Mouse (Mus musculus) cerebellum, postnatal 25 days (tissue): Measurements from ENCODE around the gene Rbbp5.
A peak's percentile ranks its signal among the peaks of the same experiment; 100 is the strongest.
"Not testable (repeated sequence)": the region's sequence is repeated elsewhere in the genome, so short reads cannot be mapped to it uniquely, and the experiment has no call there.

ENCODE experiments used
- DNase-seq, 2 experiments: peaks; one replicate each; pipeline ENCODE4 v3.0.0; 2021; ENCODE audit warnings: mixed read lengths in 2 of 2

Rbbp5 gene

DNA sequence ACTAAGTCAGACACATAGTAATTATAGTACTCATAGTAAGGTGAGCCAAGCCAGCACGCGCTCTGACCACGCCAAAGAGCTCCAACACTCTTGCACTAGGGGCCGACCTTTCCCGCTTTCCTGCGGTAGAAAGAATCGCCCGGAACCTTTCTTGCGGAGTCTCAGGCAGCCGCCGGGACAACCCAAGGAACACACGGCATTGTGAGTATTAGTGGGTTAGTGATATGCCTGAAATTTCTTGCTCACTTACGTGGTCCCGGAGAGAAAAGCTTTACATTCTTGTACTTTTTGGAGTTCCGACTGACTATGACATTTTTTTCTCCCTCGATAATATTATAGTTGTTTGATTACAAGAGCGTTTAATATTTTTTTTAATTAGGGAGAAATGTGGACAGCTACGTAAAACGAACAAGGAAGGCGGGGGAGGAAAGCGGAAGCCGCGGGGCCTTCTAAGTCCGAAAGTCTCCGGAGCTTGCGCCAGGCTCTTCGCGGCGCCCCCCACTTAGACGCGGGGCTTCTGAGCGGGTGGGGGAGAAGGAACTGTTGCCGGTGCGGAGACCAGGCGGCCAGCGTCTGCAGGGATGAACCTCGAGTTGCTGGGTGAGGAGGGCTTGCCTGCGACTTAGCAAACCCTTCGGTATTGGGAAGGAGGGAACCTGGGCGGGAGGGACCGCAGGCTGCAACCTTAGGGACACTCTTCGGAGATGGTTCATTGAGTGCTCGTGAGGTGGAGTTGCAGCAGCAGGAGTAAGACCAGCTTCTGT is at the start of gene Rbbp5:
Gene Rbbp5, plus strand, starts transcription at position 438 of the 764 bp plus-strand sequence.
- DNase-seq, result peak; percentile 91 to 93

- DNase-seq, result peak; percentile 25 to 34
Observed at GRCm38 (mm10) chr1:132430818-132431217, 46.3 kb upstream of the Rbbp5 start.

- DNase-seq, result peak; percentile 62 to 80
Observed at GRCm38 (mm10) chr1:132431716-132432115, 45.4 kb upstream of the Rbbp5 start.

DNA sequence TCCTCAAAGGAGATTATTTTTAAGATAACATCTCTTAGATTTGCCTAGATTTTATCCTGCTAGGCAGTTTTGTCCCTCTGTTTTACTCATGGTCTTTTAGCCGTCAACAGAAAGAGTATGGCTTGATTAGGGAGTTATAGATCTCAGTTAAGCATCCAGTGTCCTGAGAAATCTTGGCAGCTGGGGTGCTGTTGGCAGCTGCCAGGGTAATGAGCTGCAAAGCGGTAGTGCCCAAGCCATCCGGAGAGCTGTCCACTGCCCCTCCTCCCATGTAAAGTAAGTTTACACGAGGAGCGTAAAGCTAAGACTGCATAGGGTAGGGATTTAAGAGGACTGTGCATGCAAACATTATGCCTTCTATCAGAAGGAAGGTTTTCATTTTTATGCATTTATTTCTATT is 43.8 kb upstream of the Rbbp5 start:
- no peak for DNase-seq

DNA sequence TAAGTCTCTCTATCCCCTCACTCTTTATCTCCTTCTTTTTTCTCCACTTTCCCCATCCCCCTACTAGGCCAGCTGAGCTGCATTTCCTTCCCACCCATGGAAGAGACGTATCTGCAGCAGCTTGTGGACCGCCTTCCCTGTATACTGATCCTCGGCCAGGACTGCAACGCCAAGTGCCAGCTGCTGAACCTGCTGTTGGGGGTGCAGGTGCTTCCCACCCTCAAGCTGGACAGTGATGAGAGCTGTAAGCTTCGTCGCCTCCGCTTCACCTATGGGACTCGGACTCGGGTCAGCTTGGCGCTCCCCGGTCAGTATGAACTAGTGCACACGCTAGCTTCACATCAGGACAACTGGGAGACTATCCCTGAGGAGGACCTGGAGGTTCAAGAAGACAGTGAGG is 43.1 kb upstream of the Rbbp5 start:
- DNase-seq, result no peak

DNA sequence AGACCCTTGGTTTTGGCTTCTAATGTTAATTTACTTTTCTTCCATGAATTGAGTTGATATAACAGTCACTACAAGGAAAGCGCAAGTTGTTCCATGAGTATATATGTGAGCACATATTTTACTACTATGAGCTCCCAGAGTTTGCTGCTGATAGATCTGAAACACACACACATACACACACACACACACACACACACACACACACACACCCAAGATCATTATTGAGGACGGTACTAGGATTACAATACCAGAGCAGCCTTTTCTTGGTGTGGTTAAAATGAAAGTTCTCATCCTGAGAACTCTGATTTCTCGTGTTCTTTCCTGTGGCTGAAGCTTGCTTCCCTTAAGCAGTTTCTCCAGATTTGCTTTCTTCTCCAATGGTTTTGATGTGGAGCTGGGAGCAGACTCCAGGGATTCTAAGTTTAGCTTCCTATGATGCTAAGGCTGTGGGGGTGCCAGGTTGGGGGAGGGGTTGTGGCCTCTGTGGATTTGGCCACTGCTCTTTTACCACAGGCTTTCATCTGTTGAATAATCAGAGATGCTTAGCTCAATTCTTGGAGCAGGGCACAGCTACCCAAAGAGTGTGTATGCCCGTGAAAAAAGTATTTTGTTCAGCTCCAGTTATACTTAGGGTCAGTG is 40.7 kb upstream of the Rbbp5 start:
- peak in 1 of 2 experiments; percentile 22 for DNase-seq

DNA sequence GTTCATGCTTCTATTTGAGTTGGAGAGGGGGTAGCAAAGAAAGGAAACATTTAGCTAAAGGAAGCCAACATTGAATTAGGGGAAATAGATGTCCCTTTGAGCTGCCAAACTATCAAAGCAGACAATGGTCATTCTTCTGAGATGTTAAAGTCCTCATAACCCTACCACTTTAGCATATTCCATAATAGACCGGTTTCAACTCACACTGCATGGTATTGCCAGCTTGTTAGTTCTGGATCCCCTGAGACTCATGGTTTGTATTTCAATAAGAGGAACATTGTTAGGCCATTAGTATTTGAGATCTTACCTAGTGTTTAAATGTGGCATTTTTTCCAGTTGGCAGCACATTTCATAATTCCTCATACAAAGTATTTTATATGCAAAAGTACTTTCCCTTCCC is 40.2 kb upstream of the Rbbp5 start:
- DNase-seq, result no peak

DNA sequence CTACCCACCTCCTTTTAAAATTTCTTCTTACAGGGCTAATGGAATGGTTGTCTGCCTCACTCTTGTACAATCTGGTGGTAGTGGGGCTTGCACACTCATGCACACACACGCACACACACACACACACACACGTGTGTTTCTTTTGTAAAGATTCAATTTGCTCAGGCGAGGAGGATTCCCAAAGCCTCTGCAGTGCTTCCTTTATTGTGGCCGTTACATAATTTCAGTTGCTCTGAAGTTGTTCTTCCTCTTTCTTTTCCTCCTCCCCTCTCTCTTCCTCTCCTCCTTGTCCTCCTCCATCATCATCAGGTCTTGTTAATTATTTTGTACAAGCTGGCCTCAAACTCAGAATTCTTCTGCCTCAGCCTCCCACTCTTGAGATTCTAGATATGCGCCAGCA is 39.8 kb upstream of the Rbbp5 start:
- no peak for DNase-seq

- DNase-seq, result no peak
Observed at GRCm38 (mm10) chr1:132440896-132441435, 36.2 kb upstream of the Rbbp5 start.

DNA sequence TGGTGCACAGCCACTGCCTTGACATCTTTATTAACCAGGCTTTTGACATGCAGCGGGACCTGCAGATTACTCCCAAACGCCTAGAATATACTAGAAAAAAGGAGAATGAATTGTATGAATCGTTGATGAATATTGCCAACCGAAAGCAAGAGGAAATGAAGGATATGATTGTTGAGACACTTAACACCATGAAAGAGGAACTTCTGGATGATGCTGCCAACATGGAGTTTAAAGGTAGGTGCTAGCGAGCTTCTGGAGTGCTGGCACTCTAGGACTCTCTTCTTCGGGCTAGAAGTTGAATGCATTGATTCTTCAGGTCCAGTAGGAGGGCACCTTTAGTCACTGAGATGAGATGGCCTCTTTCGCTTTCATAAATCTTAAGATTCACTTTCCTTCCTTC is 27.4 kb upstream of the Rbbp5 start:
- no peak for DNase-seq

GRCm38 (mm10) chr1:132464651-132465050 is 12.5 kb upstream of the Rbbp5 start:
- no peak for DNase-seq

GRCm38 (mm10) chr1:132468926-132469325 is 8.2 kb upstream of the Rbbp5 start:
- peak in 1 of 2 experiments; percentile 18 for DNase-seq

DNA sequence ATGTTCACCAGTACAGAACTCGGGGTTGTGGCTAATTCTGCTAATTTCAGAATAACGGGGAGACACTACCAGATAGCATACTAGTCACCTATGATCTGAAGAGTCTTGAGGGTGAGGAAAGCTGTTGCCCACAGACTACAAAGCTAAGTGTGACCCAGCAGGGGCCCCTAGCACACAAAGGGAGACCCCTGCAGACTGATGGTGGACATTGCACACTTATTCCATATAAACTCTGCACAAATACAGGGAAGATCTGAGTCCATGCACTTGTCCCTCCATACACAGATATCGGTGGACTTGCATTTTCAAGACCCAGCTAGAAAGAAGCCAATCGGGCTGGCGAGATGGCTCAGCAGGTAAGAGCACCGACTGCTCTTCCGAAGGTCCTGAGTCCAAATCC is 7.6 kb upstream of the Rbbp5 start:
- DNase-seq, result no peak

DNA sequence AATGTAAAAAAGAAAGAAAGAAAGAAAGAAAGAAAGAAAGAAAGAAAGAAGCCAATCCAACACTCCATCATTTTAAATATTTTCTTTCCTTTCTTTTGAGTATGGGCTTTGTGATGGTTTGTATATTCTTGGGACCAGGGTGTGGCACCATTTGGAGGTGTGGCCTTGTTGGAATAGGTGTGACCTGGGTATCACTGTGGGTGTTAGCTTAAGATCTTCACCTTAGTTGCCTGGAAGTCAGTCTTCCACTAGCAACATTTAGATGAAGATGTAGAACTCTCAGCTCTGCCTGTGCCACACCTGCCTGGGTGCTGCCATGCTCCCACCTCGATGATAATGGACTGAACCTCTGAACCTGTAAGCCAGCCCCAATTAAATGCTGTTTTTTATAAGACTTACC is 7.1 kb upstream of the Rbbp5 start:
- not testable (repeated sequence) for DNase-seq

- no peak for DNase-seq
Observed at GRCm38 (mm10) chr1:132471032-132471431, 6.1 kb upstream of the Rbbp5 start.

DNA sequence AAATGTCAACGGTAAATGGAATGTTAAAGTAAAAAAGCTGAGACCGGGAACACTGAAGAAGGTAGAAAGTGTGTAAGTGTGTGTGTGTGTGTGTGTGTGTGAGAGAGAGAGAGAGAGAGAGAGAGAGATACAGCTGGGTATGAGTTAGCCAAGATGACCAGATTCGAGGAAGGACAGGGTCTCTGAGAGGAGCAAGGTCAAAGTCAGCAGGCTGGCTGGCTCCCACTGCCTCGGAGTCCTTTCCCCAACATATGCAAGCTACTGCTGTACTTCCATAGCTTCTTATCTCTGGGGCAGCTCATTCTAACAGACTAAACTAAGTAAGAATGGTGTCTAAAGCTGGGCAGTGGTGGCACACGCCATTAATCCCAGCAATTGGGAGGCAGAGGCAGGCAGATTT is 5.7 kb upstream of the Rbbp5 start:
- no peak for DNase-seq

GRCm38 (mm10) chr1:132472537-132472936 is 4.6 kb upstream of the Rbbp5 start:
- DNase-seq, result no peak

GRCm38 (mm10) chr1:132474496-132474895 is 2.7 kb upstream of the Rbbp5 start:
- DNase-seq, result no peak

DNA sequence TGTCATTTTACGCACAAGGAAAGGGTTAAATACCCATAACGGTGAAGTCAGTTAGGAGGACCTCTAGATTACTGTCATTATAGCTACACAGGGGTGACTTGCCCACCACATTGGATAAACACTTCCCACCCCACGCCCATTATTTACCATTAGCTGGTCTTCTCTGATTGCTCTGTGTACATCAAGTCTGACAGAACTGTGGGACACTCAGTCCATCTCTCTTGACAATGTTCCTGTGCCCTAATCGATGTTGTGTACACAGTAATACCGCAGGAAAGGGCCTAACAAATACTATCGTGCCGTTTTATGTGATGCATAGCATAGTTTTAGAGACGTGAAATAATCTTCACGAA is 614 bp upstream of the Rbbp5 start:
- no peak for DNase-seq

DNA sequence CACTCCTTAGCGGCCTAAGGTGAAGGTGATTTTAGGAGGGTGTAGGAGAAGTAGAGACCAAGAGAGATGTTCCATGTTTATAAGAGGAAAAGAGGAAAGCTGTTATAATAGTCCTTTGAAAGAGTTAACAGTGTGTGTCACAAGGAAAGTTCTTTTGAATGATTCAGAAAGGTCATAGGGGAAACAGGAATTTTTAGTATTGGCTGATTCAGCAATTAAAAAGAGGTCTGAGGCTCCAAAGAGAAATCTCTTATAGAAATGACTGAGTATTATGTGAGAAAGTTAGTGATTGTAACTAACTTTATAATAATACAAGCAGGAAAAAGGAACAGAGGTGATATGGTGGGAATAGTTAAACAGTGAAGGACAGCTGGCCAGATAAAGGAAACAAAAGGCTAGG is 2.3 kb downstream of the Rbbp5 start:
- DNase-seq, result no peak

GRCm38 (mm10) chr1:132481619-132482018 is 4.5 kb downstream of the Rbbp5 start:
- no peak for DNase-seq

GRCm38 (mm10) chr1:132483234-132483633 is 6.1 kb downstream of the Rbbp5 start:
- no peak for DNase-seq

DNA sequence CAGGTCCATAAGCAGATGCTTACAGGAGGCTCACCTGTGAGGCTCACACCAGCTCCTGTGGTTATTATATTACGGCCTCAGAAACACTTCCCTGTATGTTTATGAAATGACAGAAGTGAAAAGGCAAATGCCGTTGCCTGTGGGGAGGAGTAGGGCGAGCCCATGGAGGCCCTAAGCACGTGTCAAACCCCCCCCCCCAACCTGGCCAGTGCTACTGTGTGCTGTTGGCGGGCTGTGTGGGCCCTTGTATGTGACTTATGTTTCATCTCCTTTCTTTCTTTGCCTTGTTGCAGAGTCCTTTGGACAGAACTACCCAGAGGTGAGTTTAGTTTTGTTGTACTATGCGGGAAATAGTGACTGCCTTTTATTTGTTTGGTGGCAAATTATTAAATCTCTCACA is 6.6 kb downstream of the Rbbp5 start:
- no peak for DNase-seq

- peak; percentile 56 to 69 for DNase-seq
Observed at GRCm38 (mm10) chr1:132500535-132500934, 23.4 kb downstream of the Rbbp5 start.
